Mouse (Mus musculus) neural tube, embryonic 14.5 days (tissue): ENCODE measurements around the gene Tbc1d20. TPM values are rescaled to one million over a fixed set of nuclear protein-coding genes. Genes with fewer than 3 reads are reported as not detected.
A peak's percentile ranks its signal among the peaks of the same experiment; 100 is the strongest.

Experiments
- ATAC-seq: fragments of 200-750 bp; cut with Nextera tagmentation; 2 replicates; pipeline ENCODE4 v1.8.0; 2017; ENCODE audit warnings: low read depth, mild to moderate bottlenecking, moderate TSS enrichment, moderate library complexity
- H3K27ac ChIP-seq: fragments of 300-500 bp; sonication (generic); 2 replicates; pipeline ENCODE4 v1.5.1; 2014; ENCODE audit warnings: low read depth, mild to moderate bottlenecking, control low read depth, low read length, moderate library complexity, mixed read lengths
- H3K27me3 ChIP-seq: fragments of 300-500 bp; sonication (generic); 2 replicates; pipeline ENCODE4 v1.6.1; 2014; ENCODE audit warnings: low read length; ENCODE audit not compliant: control insufficient read depth, insufficient read depth
- H3K36me3 ChIP-seq: fragments of 300-500 bp; sonication (generic); 2 replicates; pipeline ENCODE4 v1.6.1; 2014; ENCODE audit warnings: low read length, mixed read lengths; ENCODE audit not compliant: control insufficient read depth, insufficient read depth
- H3K4me1 ChIP-seq: fragments of 300-500 bp; sonication (generic); 2 replicates; pipeline ENCODE4 v1.6.1; 2014; ENCODE audit warnings: low read length; ENCODE audit not compliant: control insufficient read depth, insufficient read depth
- H3K4me2 ChIP-seq: fragments of 300-500 bp; sonication (generic); 2 replicates; pipeline ENCODE4 v1.6.1; 2014; ENCODE audit warnings: mild to moderate bottlenecking, low read depth, low read length, control low read depth
- H3K4me3 ChIP-seq: fragments of 300-500 bp; sonication (generic); 2 replicates; pipeline ENCODE4 v1.5.1; 2014; ENCODE audit warnings: low read depth, low read length, control low read depth, mixed read lengths
- H3K9ac ChIP-seq: fragments of 300-500 bp; sonication (generic); replicated peaks from 2 replicates; pipeline ENCODE4 v1.6.1; 2014; ENCODE audit warnings: low read depth, mild to moderate bottlenecking, control low read depth, low read length, mixed read lengths
- H3K9me3 ChIP-seq: fragments of 300-500 bp; sonication (generic); 2 replicates; pipeline ENCODE4 v1.6.1; 2016; ENCODE audit warnings: low read length; ENCODE audit not compliant: control insufficient read depth
- WGBS: fragments of 180-500 bp; shearing (Covaris S2); extraction: QIAGEN DNeasy Blood & Tissue Kit; methylation state at CpG from one replicate; pipeline ENCODE4 v1.1.7; 2014; 5-methylcytosine and 5-hydroxymethylcytosine counted together
- polyA plus RNA-seq: library from polyadenylated mRNA; unstranded; fragments of >200 nt; fragmentation: Nextera tagmentation; extraction: Ambion mirVana; gene quantifications from 2 replicates; pipeline ENCODE4 v1.2.1, GENCODE M21; 2014

Tbc1d20 gene
- polyA plus RNA-seq, 1 experiment from 2014 or later, result 28.0 TPM

GRCm38 (mm10) chr2:152332101-152332825, 38.6 kb downstream of the Tbc1d20 start, which contains the start of gene Rbck1:
TSS of gene Rbck1 (minus strand) at chr2:152332653.
- H3K36me3 ChIP-seq, result peaks cover 15% of the 10 kb centered on the region
- H3K27me3 ChIP-seq, result peaks cover 2% of the 10 kb centered on the region; the same call in 1 of the 2 replicates
- peak within 1 kb of the TSS; percentile 79 for H3K4me2 ChIP-seq
- H3K27ac ChIP-seq, result peak within 1 kb of the TSS; percentile 72
- H3K9ac ChIP-seq, result peak within 1 kb of the TSS; percentile 89
- H3K9me3 ChIP-seq, result no peaks in the 10 kb centered on the region
- H3K4me3 ChIP-seq, result peak within 1 kb of the TSS; percentile 93
- WGBS, result under 1% methylated on average over 54 of the region's 54 CpGs
- H3K4me1 ChIP-seq, result peaks cover 13% of the 10 kb centered on the region; the same call in 1 of the 2 replicates
- peak; percentile 97 for ATAC-seq

DNA sequence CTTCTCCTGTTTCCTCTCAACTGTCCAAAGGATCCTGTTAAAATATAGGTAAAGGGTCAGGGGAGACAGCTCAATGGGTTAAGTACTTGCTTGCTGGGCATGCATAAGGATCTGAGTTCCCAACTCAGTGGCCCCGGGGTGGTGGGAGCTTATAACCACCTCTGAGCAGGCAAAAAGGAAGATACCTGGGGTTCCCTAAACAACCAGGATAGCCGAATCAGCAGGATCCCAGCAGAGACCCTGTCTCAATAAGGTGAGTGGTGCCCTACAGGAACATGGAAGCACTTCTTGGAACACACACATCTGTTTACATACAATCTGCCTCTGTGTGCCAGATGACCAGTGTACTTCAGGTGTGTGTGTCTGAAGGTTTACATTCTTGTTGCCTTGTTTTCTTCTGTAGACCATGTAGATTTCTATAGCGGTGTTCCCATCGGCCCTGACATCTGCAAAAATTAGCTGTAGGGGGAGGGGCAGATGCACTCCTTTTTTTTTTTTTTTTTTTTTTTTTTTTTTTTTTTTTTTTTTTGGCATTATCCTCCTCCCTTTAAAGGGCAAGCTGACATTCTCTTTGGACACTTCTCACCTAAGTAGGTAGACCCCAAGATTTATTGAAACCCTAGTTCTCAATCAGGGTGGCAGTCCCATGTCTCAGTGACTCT, 39.8 kb downstream of the Tbc1d20 start:
- ATAC-seq, result no peak
- 76% methylated on average over 4 of the region's 4 CpGs for WGBS
- Histone ChIP-seq H3K36me3 (peaks cover 10% of the 10 kb centered on the region; the same call in 1 of the 2 replicates), H3K4me3 (no peak overlapping the region), H3K9ac (no peak overlapping the region), H3K4me1 (peaks cover 13% of the 10 kb centered on the region; the same call in 1 of the 2 replicates), H3K27me3 (peaks cover 2% of the 10 kb centered on the region; the same call in 1 of the 2 replicates), H3K27ac (no peak overlapping the region), H3K9me3 (no peaks in the 10 kb centered on the region), H3K4me2 (no peak overlapping the region)

DNA sequence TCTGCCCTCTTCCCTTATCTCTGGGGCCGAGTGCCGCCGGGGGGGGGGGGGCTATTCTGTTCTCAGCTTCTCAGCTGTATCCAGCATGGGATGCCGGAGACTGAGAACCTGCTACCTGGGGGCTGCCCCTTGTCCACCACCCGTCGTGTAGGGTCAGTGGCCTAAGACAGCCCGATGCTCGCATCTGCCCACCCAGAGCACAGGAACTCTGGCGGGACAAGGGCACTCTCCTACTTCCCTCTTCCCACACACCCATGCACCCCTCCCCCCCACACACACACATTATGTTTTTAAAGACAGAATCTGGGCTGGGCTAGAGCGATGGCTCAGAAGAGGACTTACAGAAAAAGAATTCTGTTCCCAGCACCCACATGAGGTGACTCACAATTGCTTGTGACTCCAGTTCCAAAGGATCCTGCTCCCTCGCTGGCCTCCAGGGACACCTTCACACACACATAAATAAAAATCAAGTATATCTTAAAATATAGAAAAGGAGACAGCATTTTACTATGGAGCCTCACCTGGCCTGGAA, 41.7 kb downstream of the Tbc1d20 start:
- Histone ChIP-seq H3K36me3 (no peaks in the 10 kb centered on the region), H3K4me3 (no peak overlapping the region), H3K9me3 (no peaks in the 10 kb centered on the region), H3K4me1 (peaks cover 13% of the 10 kb centered on the region; the same call in 1 of the 2 replicates), H3K27me3 (peaks cover 2% of the 10 kb centered on the region; the same call in 1 of the 2 replicates), H3K4me2 (no peak overlapping the region), H3K9ac (no peak overlapping the region), H3K27ac (no peak overlapping the region)
- ATAC-seq, result no peak
- WGBS, result 73% methylated on average over 7 of the region's 11 CpGs

GRCm38 (mm10) chr2:152336856-152337255, 43.2 kb downstream of the Tbc1d20 start:
- no peaks in the 10 kb centered on the region for H3K36me3 ChIP-seq
- no peak for ATAC-seq
- H3K9ac ChIP-seq, result no peak overlapping the region
- 70% methylated on average over 1 of the region's 1 CpGs for WGBS
- no peaks in the 10 kb centered on the region for H3K9me3 ChIP-seq
- peaks cover 2% of the 10 kb centered on the region; the same call in 1 of the 2 replicates for H3K27me3 ChIP-seq
- H3K4me2 ChIP-seq, result no peak overlapping the region
- H3K4me3 ChIP-seq, result no peak overlapping the region
- H3K4me1 ChIP-seq, result no peaks in the 10 kb centered on the region
- no peak overlapping the region for H3K27ac ChIP-seq

DNA sequence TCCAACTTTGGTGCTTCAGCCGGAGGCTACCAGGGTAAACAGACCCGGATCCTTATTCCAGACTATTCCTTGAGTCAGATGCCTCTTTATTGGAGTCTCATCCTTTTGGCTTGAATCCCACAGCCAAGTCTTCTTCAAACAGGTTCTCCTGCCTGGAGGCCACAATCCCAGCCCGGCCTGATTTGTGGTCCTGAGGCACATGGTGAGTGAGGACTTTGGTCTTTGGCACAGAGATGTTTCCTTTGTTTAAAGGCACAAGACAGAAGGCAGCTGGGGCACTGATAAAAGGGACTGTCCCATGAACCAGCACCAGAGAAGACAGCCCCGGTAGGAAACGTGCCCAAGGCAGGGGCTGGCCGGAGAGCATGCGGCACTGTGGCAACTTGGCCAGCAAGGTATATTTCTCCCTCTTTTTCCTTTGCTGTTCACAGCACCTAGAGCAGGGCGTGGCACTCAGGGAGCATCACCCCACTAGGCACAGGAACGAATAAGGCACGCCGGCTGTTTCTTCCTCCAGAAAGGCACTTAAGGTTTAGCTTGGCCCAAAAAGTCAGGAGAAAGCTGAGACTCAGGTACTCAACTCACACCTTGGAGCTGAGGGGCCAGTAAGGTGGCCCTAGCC, 44.1 kb downstream of the Tbc1d20 start:
- 91% methylated on average over 11 of the region's 11 CpGs for WGBS
- Histone ChIP-seq H3K4me1 (no peaks in the 10 kb centered on the region), H3K9ac (no peak overlapping the region), H3K4me2 (no peak overlapping the region), H3K27me3 (no peaks in the 10 kb centered on the region), H3K27ac (no peak overlapping the region), H3K4me3 (no peak overlapping the region), H3K9me3 (no peaks in the 10 kb centered on the region), H3K36me3 (no peaks in the 10 kb centered on the region)
- no peak for ATAC-seq

GRCm38 (mm10) chr2:152338319-152338718, 44.7 kb downstream of the Tbc1d20 start:
- H3K4me3 ChIP-seq, result no peak overlapping the region
- H3K27ac ChIP-seq, result no peak overlapping the region
- H3K27me3 ChIP-seq, result no peaks in the 10 kb centered on the region
- no peak overlapping the region for H3K4me2 ChIP-seq
- H3K9ac ChIP-seq, result no peak overlapping the region
- no peaks in the 10 kb centered on the region for H3K4me1 ChIP-seq
- WGBS, result 86% methylated on average over 13 of the region's 13 CpGs
- H3K36me3 ChIP-seq, result no peaks in the 10 kb centered on the region
- ATAC-seq, result no peak
- no peaks in the 10 kb centered on the region for H3K9me3 ChIP-seq

GRCm38 (mm10) chr2:152339631-152340179, 46.1 kb downstream of the Tbc1d20 start:
- WGBS, result 87% methylated on average over 22 of the region's 22 CpGs
- no peaks in the 10 kb centered on the region for H3K27me3 ChIP-seq
- H3K4me3 ChIP-seq, result no peak overlapping the region
- peaks cover 5% of the 10 kb centered on the region; the same call in 1 of the 2 replicates for H3K4me1 ChIP-seq
- no peak overlapping the region for H3K4me2 ChIP-seq
- no peak for ATAC-seq
- H3K9ac ChIP-seq, result no peak overlapping the region
- H3K36me3 ChIP-seq, result no peaks in the 10 kb centered on the region
- H3K27ac ChIP-seq, result no peak overlapping the region
- H3K9me3 ChIP-seq, result no peaks in the 10 kb centered on the region

- Histone ChIP-seq H3K36me3 (no peaks in the 10 kb centered on the region), H3K9me3 (no peaks in the 10 kb centered on the region), H3K27me3 (no peaks in the 10 kb centered on the region; the same call in 1 of the 2 replicates), H3K27ac (no peak within 1 kb of the TSS; the same call in 1 of the 2 replicates), H3K9ac (peak within 1 kb of the TSS; percentile 55), H3K4me2 (peak within 1 kb of the TSS; percentile 92), H3K4me1 (peaks cover 5% of the 10 kb centered on the region; the same call in 1 of the 2 replicates), H3K4me3 (peak within 1 kb of the TSS; percentile 48)
- WGBS, result under 1% methylated on average over 50 of the region's 52 CpGs
- ATAC-seq, result peak; percentile 89
These were observed 49.9 kb downstream of the Tbc1d20 start, which contains the start of gene Trib3 for GRCm38 (mm10) chr2:152343329-152344213. TSS of gene Trib3 (minus strand) at chr2:152344032.
